ENCODE assay signal across 1 mouse cellular context in genomic region chr5:120516221-120516984, GRCm38 (mm10).
A peak's percentile ranks its signal among the peaks of the same experiment; 100 is the strongest.
TF ChIP-seq lines count a peak whose summit lies in the region.

No protein-coding gene starts in this region.

TF ChIP-seq in CH12.LX, 34 proteins besides CTCF, POLR2A, EP300 and RAD21 (continued from another document):
- no peak for TF ChIP-seq SMC3 (IDR thresholded peaks at IDR 0.05; ENCODE audit: low read depth, low read length)
- no peak for TF ChIP-seq NELFE (IDR thresholded peaks at IDR 0.05; ENCODE audit: low read depth, low read length)
- no peak for TF ChIP-seq MEF2A (IDR thresholded peaks at IDR 0.05; ENCODE audit: borderline replicate concordance, low read depth, low read length)
- TF ChIP-seq JUN (IDR thresholded peaks at IDR 0.05; ENCODE audit: insufficient read depth, low read depth, low read length): no peak
- no peak for TF ChIP-seq KAT2A (IDR thresholded peaks at IDR 0.05; ENCODE audit: insufficient replicate concordance, low read length)
- no peak for TF ChIP-seq GABPA (IDR thresholded peaks at IDR 0.05; ENCODE audit: insufficient replicate concordance, low read depth, low read length)
- TF ChIP-seq TCF12 (IDR thresholded peaks at IDR 0.05; ENCODE audit: low read depth, low read length): peak; percentile 4; the same call in 1 of the 2 replicates
- no peak for TF ChIP-seq NRF1 (IDR thresholded peaks at IDR 0.05; ENCODE audit: low read depth, low read length)
- no peak for TF ChIP-seq MXI1 (IDR thresholded peaks at IDR 0.05; ENCODE audit: low read depth, low read length)
- no peak for TF ChIP-seq CHD2 (IDR thresholded peaks at IDR 0.05; ENCODE audit: low read length)
- no peak for TF ChIP-seq ZNF384 (IDR thresholded peaks at IDR 0.05; ENCODE audit: low read depth, low read length)
- TF ChIP-seq MYC (IDR thresholded peaks at IDR 0.05; ENCODE audit: low read depth, low read length): no peak
- TF ChIP-seq RCOR1 (conservative IDR thresholded peaks at IDR 0.05; ENCODE audit: low read depth, low read length): no peak
- no peak for TF ChIP-seq ZMIZ1 (IDR thresholded peaks at IDR 0.05; ENCODE audit: low read depth, low read length)
- no peak for TF ChIP-seq MAFK (IDR thresholded peaks at IDR 0.05; ENCODE audit: insufficient replicate concordance, low read length)
- no peak for TF ChIP-seq CHD1 (IDR thresholded peaks at IDR 0.05; ENCODE audit: low read depth, low read length)
- no peak for TF ChIP-seq MAX (IDR thresholded peaks at IDR 0.05; ENCODE audit: low read length)
- no peak for TF ChIP-seq E2F4 (IDR thresholded peaks at IDR 0.05; ENCODE audit: insufficient replicate concordance, low read depth, low read length)
- TF ChIP-seq MAZ (IDR thresholded peaks at IDR 0.05; ENCODE audit: low read depth, low read length): peak; percentile 33; the same call in 1 of the 2 replicates
- TF ChIP-seq USF1 (IDR thresholded peaks at IDR 0.05; ENCODE audit: low read depth, low read length): 0 out of 2 replicates have a peak, but pooled peaks have one; percentile 5
